Mouse (Mus musculus) liver, embryonic 14.5 days (tissue): Measurements from ENCODE around the gene 3100002H09Rik. TPM values are rescaled to one million over a fixed set of nuclear protein-coding genes. Genes with fewer than 3 reads are reported as not detected.

ENCODE experiments used
- ATAC-seq: fragments of 200-750 bp; cut with Nextera tagmentation; 2 replicates; pipeline ENCODE4 v1.8.0; 2017; ENCODE audit warnings: moderate number of reproducible peaks, mild to moderate bottlenecking, moderate library complexity; ENCODE audit not compliant: insufficient read depth
- DNase-seq, 3 experiments: peaks; one replicate each; pipeline ENCODE4 v3.0.0-alpha.2; 2012 to 2013; ENCODE audit warnings: low read depth in 3 of 3, low spot score in 3 of 3
- H3K27ac ChIP-seq: fragments of 300-500 bp; sonication (generic); 2 replicates; pipeline ENCODE4 v1.5.1; 2014; ENCODE audit warnings: moderate library complexity, mild to moderate bottlenecking, control low read depth, inconsistent platforms
- H3K27me3 ChIP-seq: fragments of 300-500 bp; sonication (generic); 2 replicates; pipeline ENCODE4 v1.6.1; 2014; ENCODE audit warnings: mild to moderate bottlenecking, low read length, moderate library complexity; ENCODE audit not compliant: control insufficient read depth, insufficient read depth
- H3K36me3 ChIP-seq: fragments of 300-500 bp; sonication (generic); replicated peaks from 2 replicates; pipeline ENCODE4 v1.6.1; 2014; ENCODE audit warnings: low read depth; ENCODE audit not compliant: control insufficient read depth, insufficient read depth
- H3K4me1 ChIP-seq, 2 experiments: fragments of 200-500 bp in 1 of 2; fragments of 300-500 bp in 1 of 2; sonication (generic) in 1 of 2; replicated peaks; 2 replicates each; pipeline ENCODE4 v1.6.1; 2012 to 2014; ENCODE audit warnings: antibody characterized with exemption in 1 of 2, inconsistent platforms in 1 of 2, low read length in 1 of 2; ENCODE audit not compliant: control insufficient read depth in 2 of 2, insufficient read depth in 2 of 2
- H3K4me2 ChIP-seq: fragments of 300-500 bp; sonication (generic); 2 replicates; pipeline ENCODE4 v1.6.1; 2014; ENCODE audit warnings: low read depth, mild to moderate bottlenecking, control low read depth, moderate library complexity
- H3K4me3 ChIP-seq, 2 experiments: fragments of 200-500 bp in 1 of 2; fragments of 300-500 bp in 1 of 2; sonication (generic) in 1 of 2; 2 replicates each; pipeline ENCODE4 v1.5.1; 2012 to 2014; ENCODE audit warnings: low read depth in 2 of 2, low read length in 2 of 2, mild to moderate bottlenecking in 2 of 2, control low read depth in 1 of 2, inconsistent platforms in 1 of 2, moderate library complexity in 1 of 2; ENCODE audit not compliant: insufficient read depth in 1 of 2
- H3K9ac ChIP-seq: fragments of 300-500 bp; sonication (generic); replicated peaks from 2 replicates; pipeline ENCODE4 v1.6.1; 2014; ENCODE audit warnings: mild to moderate bottlenecking, control low read depth, moderate library complexity
- H3K9me3 ChIP-seq: fragments of 300-500 bp; sonication (generic); 2 replicates; pipeline ENCODE4 v1.6.1; 2016; ENCODE audit warnings: low read length, mixed read lengths; ENCODE audit not compliant: control insufficient read depth
- CTCF ChIP-seq: IDR thresholded peaks from 2 replicates; pipeline ENCODE4 v1.5.1; 2016; ENCODE audit warnings: antibody characterized with exemption, low read depth, control low read depth
- EP300 ChIP-seq: IDR thresholded peaks from 2 replicates; pipeline ENCODE4 v1.6.1; 2016; ENCODE audit warnings: antibody characterized with exemption, low read depth
- WGBS: fragments of 180-500 bp; shearing (Covaris S2); extraction: QIAGEN DNeasy Blood & Tissue Kit; methylation state at CpG from one replicate; pipeline ENCODE4 v1.1.7; 2014; ENCODE audit not compliant: insufficient replicate concordance; 5-methylcytosine and 5-hydroxymethylcytosine counted together
- polyA plus RNA-seq, 2 experiments: library from polyadenylated mRNA; depleted of rRNA in 1 of 2; stranded (reverse) in 1 of 2; unstranded in 1 of 2; fragments of >200 nt; fragmentation: Nextera tagmentation in 1 of 2; extraction: Ambion mirVana in 1 of 2; gene quantifications; 2 replicates each; pipeline versions ENCODE4 v1.2.1 to v1.2.3; 2012 to 2014

3100002H09Rik gene
- polyA plus RNA-seq, 2 experiments = not detected

- Histone ChIP-seq H3K36me3 (no peaks in the 10 kb centered on the region), H3K27ac (no peak overlapping the region), H3K9ac (no peak overlapping the region), H3K4me2 (no peak overlapping the region), H3K9me3 (no peaks in the 10 kb centered on the region), H3K27me3 (peaks cover 19% of the 10 kb centered on the region), H3K4me1 (peaks cover 24 to 30% of the 10 kb centered on the region in 2 experiments), H3K4me3 (no peak overlapping the region)
- no peak for ATAC-seq
- no peak for TF ChIP-seq CTCF
- TF ChIP-seq EP300 = no peak
- DNase-seq = no peak
- 55% methylated on average over 4 of the region's 4 CpGs for WGBS
Observed at GRCm38 (mm10) chr4:124611768-124612167, 1.2 kb upstream of the 3100002H09Rik start.

GRCm38 (mm10) chr4:124610066-124610465 is 537 bp downstream of the 3100002H09Rik start:
- H3K27me3 ChIP-seq = peaks cover 5% of the 10 kb centered on the region
- no peak overlapping the region for H3K27ac ChIP-seq
- H3K9me3 ChIP-seq = no peaks in the 10 kb centered on the region
- H3K9ac ChIP-seq = no peak overlapping the region
- H3K4me3 ChIP-seq = no peak overlapping the region
- no peaks in the 10 kb centered on the region for H3K36me3 ChIP-seq
- TF ChIP-seq EP300 = no peak
- no peak for TF ChIP-seq CTCF
- 38% methylated on average over 2 of the region's 2 CpGs for WGBS
- no peak overlapping the region for H3K4me2 ChIP-seq
- ATAC-seq (no peak), DNase-seq (no peak)
- H3K4me1 ChIP-seq = peaks cover 36 to 45% of the 10 kb centered on the region in 2 experiments

GRCm38 (mm10) chr4:124607166-124607565 is 3.4 kb downstream of the 3100002H09Rik start:
- Histone ChIP-seq H3K9ac (peak overlapping the region; percentile 76), H3K27me3 (peaks cover 14% of the 10 kb centered on the region), H3K4me3 (peak overlapping the region; percentile 1 to 45; a peak in 2 of 4 replicates), H3K9me3 (no peaks in the 10 kb centered on the region), H3K4me2 (peak overlapping the region; percentile 86), H3K4me1 (peaks cover 50 to 63% of the 10 kb centered on the region in 2 experiments), H3K36me3 (no peaks in the 10 kb centered on the region), H3K27ac (peak overlapping the region; percentile 95)
- DNase-seq = no peak
- no peak for ATAC-seq
- WGBS = 49% methylated on average over 8 of the region's 8 CpGs
- TF ChIP-seq EP300 (no peak), CTCF (no peak)

DNA sequence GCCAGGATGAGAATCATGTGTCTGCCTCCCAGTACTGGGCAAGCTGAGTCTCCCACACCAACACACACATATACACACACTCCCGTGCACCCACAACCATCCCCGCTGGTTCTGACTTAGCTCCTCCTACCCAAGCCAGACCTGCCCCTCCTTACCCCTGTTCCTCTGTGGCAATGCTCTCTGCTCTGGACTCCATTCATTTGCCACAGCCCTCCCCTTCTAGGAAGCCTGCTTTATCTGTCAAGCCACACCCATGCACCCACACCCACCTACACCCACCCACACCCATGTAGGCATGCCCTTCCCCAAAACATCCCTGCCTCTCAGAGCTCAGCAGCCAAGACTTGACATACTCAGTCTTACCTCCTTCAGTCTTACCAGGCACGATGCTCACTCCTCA is 4.4 kb downstream of the 3100002H09Rik start:
- Histone ChIP-seq H3K9me3 (no peaks in the 10 kb centered on the region), H3K4me3 (peak overlapping the region; percentile 37 to 47), H3K4me2 (peak overlapping the region; percentile 86), H3K9ac (peak overlapping the region; percentile 76), H3K27me3 (peaks cover 14% of the 10 kb centered on the region), H3K36me3 (no peaks in the 10 kb centered on the region), H3K4me1 (peaks cover 50 to 61% of the 10 kb centered on the region in 2 experiments), H3K27ac (peak overlapping the region; percentile 95)
- TF ChIP-seq EP300 (peak; percentile 80), CTCF (no peak)
- peak; percentile 82 to 90 (median 84) for DNase-seq
- ATAC-seq = peak; percentile 93
- WGBS = 18% methylated on average over 3 of the region's 3 CpGs

GRCm38 (mm10) chr4:124605255-124605654 is 5.3 kb downstream of the 3100002H09Rik start:
- no peaks in the 10 kb centered on the region for H3K9me3 ChIP-seq
- peaks cover 14% of the 10 kb centered on the region for H3K27me3 ChIP-seq
- peak overlapping the region; percentile 95 for H3K27ac ChIP-seq
- peaks cover 50 to 61% of the 10 kb centered on the region in 2 experiments for H3K4me1 ChIP-seq
- 24% methylated on average over 5 of the region's 5 CpGs for WGBS
- H3K36me3 ChIP-seq = no peaks in the 10 kb centered on the region
- ATAC-seq = peak; percentile 76
- H3K4me2 ChIP-seq = peak overlapping the region; percentile 86
- peak; percentile 57 to 71 (median 65) for DNase-seq
- peak overlapping the region; percentile 64 for H3K9ac ChIP-seq
- TF ChIP-seq EP300 (peak; percentile 58), CTCF (no peak)
- peak overlapping the region; percentile 37 to 47 for H3K4me3 ChIP-seq
